Mouse (Mus musculus) heart, postnatal 36 days (tissue): ENCODE measurements at regions not wholly inside any gene's neighbourhood (a gene's known extent, or its start where the extent isn't known, plus 50 kb on each side); places are given as distances from the start of the nearest gene placed in this dataset.
A peak's percentile ranks its signal among the peaks of the same experiment; 100 is the strongest.
"Not testable (repeated sequence)": the region's sequence is repeated elsewhere in the genome, so short reads cannot be mapped to it uniquely, and the experiment has no call there.

ENCODE experiments used
- DNase-seq, 2 experiments: peaks; one replicate each; pipeline ENCODE4 v3.0.0; 2021 to 2022
- intact Hi-C: fragments of 180-260 bp; cut with DNase I; formaldehyde crosslinking; loops from one replicate; pipeline ENCODE4 v1.15.1; 2025

GRCm38 (mm10) chr10:11801372-11802230, 458.4 kb downstream of the Epm2a start:
- intact Hi-C loops, DNase-seq: not testable (repeated sequence)

DNA sequence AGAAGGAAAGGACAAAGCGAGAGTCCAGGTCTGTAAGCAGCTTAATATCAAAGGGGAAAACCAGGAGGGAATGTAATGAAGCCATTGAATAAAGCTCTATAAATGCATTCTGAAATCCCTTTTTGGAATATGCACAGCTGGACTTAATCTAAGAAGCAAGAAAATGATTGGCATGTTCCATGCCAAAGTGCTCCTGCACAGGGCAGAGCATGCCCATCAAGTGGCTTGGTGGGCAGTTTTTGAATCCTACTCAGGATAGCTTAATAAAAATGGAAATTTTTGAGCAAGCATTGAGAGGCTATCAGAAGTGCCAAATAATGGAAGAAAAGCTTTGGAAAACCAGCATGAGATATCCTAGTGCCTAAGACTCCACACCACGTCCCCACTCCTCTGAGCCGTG, 466.1 kb downstream of the Epm2a start:
- no peak for DNase-seq
- intact Hi-C loops, result no loop called here

DNA sequence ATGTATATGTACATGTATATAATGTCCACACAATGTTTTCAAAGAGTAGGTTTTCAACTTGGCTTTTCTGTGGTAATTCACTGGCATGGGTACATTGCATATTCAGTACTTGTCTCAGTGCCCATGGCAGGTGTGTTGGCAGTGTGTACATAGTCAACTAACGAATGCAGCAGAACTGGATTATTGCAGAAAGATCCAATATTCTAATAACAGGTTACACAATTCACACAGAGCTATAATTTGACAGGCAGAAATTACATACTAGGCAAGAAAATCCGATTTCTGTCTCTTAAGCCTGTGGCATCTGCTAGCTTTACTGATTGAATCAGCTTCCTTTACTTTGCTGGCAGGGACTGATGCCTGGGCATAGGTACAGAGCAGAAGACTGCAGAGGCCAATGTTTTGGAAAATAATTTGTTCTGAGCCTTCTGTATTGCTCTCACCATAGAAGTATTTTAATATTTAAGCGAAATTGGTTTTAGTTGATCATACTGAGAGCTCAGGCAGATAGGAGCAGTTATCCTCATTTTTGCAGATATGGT, 479.3 kb downstream of the Epm2a start:
- intact Hi-C loops, result no loop called here

DNA sequence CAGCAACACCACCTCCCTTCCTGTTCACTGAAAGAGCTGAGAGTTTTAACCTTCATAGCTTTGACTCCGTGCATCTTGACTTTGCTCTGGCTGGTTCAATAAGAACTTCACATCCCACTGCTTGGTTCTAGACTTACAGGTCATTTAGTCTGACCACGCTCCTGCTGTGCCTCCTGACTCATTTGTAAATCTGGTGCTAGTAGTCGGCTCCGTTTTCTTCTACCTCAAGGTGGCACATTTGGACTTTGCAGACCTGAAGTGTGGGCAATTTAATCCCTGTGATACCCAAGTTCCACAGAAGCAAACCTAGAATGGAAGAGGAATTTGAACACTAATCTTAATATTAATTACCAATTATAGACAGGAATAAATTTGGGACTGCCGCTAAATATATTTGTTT, 497.9 kb downstream of the Epm2a start:
- DNase-seq, result no peak
- intact Hi-C loops, result no loop called here

More for the DNA sequence above, 479.3 kb downstream of the Epm2a start:
- no peak for DNase-seq

GRCm38 (mm10) chr10:11841494-11841893, 498.3 kb downstream of the Epm2a start:
- intact Hi-C loops, result no loop called here
- no peak for DNase-seq

GRCm38 (mm10) chr10:11846141-11846540, 502.9 kb downstream of the Epm2a start:
- no peak for DNase-seq
- intact Hi-C loops, result no loop called here

GRCm38 (mm10) chr10:11875145-11876131, 532.2 kb downstream of the Epm2a start:
- no peak for DNase-seq
- intact Hi-C loops, result no loop called here

DNA sequence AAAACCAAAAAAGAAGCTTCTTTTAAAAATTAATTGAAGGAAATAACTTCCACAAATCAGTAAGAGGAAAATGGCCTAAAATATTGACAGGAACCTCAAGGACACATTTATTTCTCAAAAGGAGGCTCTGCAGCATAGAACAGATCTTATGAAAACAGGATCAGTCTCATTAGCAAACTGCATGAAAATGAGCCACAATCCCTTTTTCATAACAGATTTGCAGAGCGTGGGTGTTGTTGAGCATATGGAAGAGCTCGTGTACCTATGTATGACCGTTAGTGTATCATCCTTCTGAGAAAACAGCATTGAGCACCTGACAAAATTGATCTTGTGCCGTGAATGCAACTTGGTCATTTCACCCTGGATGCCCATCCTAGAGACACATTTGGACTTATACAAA, 543.0 kb downstream of the Epm2a start:
- no peak for DNase-seq
- intact Hi-C loops, result no loop called here

DNA sequence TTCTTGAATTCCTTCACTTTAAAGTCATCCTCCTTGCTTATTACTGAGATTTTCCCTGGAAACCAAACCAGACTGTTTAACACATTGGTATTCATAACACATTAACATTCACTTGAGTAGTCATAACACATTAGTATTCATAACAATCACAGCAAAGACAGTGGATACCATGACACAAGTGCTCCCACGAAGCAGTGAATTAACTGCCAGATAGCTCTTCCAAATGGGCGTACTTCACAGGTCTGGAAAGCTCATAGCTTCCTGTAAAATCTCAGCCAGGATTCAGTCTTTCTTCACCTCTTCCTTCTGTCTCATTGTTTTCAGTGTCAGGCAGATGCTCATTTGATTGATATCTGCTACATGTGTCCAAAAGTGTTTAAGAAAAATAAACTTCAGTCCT, 545.7 kb downstream of the Epm2a start:
- intact Hi-C loops, result no loop called here
- DNase-seq, result no peak

DNA sequence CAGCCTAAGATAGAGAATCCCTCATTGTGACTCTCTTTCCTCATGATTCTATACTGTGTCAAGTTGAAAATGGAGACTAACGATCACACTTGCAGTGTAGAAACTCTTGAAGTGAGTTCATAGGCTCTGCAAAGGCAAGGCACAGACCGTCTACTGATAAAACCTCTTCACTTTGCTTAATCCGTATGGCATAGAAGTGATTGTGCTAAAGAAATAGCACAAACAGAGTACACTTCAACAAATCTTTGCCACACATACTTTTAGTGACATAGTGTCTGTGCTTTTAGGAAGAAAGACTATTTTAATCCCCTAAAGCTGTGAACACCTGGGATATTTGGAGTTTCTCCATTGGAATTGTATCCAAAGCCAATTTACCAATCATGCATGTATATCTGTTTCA, 578.9 kb downstream of the Epm2a start:
- no peak for DNase-seq
- intact Hi-C loops, result no loop called here

GRCm38 (mm10) chr10:11938164-11938563, 595.0 kb downstream of the Epm2a start:
- DNase-seq, result no peak
- intact Hi-C loops, result no loop called here

- DNase-seq, result no peak
- intact Hi-C loops, result no loop called here
These were observed 599.6 kb downstream of the Epm2a start for GRCm38 (mm10) chr10:11942772-11943171.

- DNase-seq, result no peak
- intact Hi-C loops, result no loop called here
These were observed 617.2 kb downstream of the Epm2a start for GRCm38 (mm10) chr10:11960327-11960922.

DNA sequence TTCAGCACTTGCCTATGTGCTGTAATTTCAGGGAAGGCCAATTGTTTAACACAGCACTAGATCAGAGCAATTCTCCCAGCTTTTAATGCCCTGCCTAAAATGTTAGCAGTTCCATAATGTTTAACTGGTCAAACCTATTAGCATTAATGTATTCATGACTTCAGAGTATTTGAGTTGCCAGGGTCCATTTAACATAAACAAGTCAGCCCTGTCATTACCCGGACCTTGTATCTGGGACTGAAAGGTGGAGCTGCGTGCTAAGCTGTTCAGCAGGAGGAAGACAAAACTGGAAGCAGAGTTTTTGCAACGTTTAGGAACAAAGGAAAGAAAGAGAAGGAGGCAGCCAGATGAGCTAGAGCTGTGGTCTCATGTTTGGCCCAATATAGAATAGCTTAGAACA, 661.8 kb downstream of the Epm2a start:
- DNase-seq, result no peak
- intact Hi-C loops, result loop anchor here (2.0 kb wide), 1 partner anchor 610 kb away; no protein-coding TSS in a partner anchor

- DNase-seq, result no peak
- intact Hi-C loops, result loop anchor here (2.0 kb wide), 1 partner anchor 609 kb away; no protein-coding TSS in a partner anchor
These were observed 662.7 kb downstream of the Epm2a start for GRCm38 (mm10) chr10:12005889-12006288.

GRCm38 (mm10) chr10:12017286-12017685, 674.1 kb downstream of the Epm2a start:
- no peak for DNase-seq
- intact Hi-C loops, result no loop called here

DNA sequence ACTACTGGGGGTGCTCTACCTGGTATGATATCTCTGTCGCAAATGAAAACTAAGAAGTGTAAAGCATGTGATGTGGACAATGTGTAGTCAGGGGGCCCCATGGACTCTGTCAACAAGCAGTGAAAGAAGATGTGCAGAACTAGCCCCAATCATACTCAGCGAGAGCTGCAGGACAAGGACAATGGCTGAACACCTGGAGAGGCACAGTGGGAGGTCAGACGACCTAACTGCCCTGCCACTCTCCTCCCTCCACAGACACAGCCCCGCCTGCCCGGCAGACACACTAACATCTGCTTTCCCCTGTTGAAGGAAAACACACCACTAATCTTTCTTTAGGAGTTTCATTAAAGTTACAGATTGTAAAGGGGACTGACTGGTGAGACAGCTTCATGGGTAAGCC, 675.1 kb downstream of the Epm2a start:
- intact Hi-C loops, result no loop called here
- no peak for DNase-seq

DNA sequence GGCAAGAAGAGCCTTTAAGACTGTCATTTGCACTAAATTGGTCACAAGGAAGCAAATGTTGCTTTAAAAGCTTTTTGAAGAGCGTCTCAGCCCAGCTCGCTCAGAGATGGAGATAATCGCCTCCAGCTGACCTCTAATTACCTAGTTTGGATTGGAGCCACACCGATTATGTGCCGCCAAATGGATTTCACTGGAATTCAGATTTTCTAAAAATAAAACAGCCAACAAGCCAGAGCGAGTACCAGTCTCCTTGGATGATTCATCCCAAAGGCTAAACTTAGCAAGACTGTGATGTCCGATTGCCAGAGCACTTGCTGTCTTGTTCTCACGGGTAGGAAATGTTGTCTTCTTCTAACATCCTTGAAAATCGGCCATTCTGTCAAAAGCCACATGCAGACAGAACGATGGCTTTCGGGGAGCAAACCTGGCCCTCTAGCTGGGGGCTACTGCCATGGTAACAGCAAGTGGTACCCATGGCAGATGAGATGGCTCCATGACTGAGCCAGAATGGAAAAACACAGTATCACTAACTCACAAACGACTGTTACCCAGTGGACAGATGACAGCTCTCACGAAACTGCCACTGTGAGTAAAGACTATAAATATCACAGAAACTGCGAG, 676.1 kb downstream of the Epm2a start:
- peak; percentile 18 to 46 for DNase-seq
- intact Hi-C loops, result no loop called here

GRCm38 (mm10) chr10:12020576-12020975, 677.4 kb downstream of the Epm2a start:
- intact Hi-C loops, result no loop called here
- DNase-seq, result no peak

DNA sequence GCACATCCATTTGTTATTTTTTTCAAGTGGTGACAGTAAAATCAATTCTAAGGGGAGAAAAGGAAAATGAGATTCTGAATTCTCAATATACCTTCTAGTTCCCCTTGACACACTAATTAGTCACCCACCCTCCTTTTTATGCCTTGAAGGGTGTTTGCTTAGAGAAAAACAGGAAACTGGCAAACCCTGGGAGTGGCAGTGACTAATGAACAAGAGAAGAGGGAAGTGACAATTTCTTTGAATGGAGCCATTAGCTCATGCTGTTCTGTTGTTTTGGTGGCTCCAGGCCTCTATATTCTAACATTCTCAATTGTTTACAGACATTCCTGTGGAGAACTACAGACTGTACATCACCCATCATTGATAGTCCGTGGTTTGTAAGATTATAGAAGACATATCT, 692.0 kb downstream of the Epm2a start:
- intact Hi-C loops, result no loop called here
- DNase-seq, result no peak
